Mouse (Mus musculus) erythroblast, adult 5-6 weeks (primary cell): ENCODE data around the gene Nup98. TPM values are rescaled to one million over a fixed set of nuclear protein-coding genes. Genes with fewer than 3 reads are reported as not detected.
A peak's percentile ranks its signal among the peaks of the same experiment; 100 is the strongest.

ENCODE experiments used
- ATAC-seq: replicated peaks from 2 replicates; pipeline ENCODE4 v1.8.0; 2016; ENCODE audit warnings: moderate number of reproducible peaks, mild to moderate bottlenecking, moderate TSS enrichment, inconsistent platforms; ENCODE audit not compliant: poor library complexity, low FRiP score, severe bottlenecking
- total RNA-seq, 2 experiments: library from RNA; stranded (forward) in 1 of 2; stranded (reverse) in 1 of 2; fragments of 150-400 nt in 1 of 2; fragments of 200-764, 138-1000 nt in 1 of 2; gene quantifications; 2 replicates each; pipeline versions ENCODE4 v1.2.3 to v1.2.4; 2015 to 2017; ENCODE audit warnings: low replicate concordance in 2 of 2

Nup98 gene
- total RNA-seq, 2 experiments from 2014 or later, result 16.6 to 18.6 TPM

GRCm38 (mm10) chr7:102238686-102239286 is 28.8 kb upstream of the Nup98 start:
- no peak for ATAC-seq

- no peak for ATAC-seq
Measured at GRCm38 (mm10) chr7:102233059-102233458, 23.1 kb upstream of the Nup98 start.

- no peak for ATAC-seq
Measured at GRCm38 (mm10) chr7:102229814-102230213, 19.8 kb upstream of the Nup98 start.

GRCm38 (mm10) chr7:102228049-102228670 is 18.2 kb upstream of the Nup98 start:
- ATAC-seq, result no peak

- no peak for ATAC-seq
Measured at GRCm38 (mm10) chr7:102226051-102226450, 16.1 kb upstream of the Nup98 start.

- ATAC-seq, result no peak
Measured at GRCm38 (mm10) chr7:102223883-102224738, 14.1 kb upstream of the Nup98 start.

DNA sequence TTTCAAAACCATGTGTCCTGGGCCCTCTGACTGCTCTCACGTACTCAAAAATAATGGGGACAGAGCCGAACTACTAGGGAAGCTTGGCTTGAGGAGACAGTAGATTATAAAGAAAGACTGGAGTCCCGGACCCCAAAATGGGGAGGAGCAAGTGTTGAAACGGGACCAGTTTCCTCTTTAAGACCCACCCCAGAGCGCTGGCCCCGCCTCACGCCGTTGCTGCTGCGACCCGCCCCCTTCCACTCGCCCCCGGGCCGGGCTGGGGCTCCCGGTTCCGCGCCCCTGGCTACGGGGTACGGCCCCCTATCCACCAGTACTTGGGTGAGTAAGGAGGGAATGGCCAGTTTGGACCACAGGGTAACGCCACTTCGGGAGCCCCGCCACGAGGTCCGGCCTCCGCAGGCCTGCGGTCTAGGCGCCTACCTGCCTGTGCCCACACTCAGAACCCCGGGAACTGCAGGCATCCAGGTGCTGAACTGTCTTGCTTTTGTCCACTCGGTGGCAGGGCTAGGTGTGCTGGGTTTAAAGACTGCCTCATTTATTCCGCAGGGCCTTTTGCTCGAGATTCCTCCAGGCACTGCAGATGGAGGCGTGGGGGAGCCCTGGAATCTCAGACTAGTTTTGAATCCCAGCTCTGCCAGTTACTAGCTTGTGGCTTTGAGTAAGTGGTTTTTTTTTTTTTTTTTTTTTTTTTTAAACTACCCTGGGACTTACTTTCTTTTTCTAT is 13.0 kb upstream of the Nup98 start:
- ATAC-seq, result peak; percentile 67

DNA sequence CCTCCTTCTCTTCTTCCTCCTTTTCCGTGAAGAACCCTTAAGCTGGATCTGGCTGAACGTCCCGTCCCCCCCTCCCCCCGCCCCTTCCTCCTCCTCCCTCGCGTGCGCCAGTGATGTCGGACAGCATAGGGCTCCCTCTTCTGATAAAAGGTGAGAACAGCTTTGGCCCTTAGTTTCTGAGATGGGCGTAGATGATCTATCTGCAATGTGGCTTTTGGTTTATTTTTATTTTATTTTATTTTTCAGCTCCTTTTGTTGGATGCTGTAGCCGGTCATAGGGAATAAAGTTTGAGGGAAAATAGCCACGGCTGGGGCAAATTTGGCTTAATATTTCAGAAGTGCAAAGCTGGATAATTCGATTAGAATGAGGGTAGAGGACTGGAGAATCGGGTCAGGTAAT is 12.4 kb upstream of the Nup98 start:
- peak; percentile 74 for ATAC-seq

GRCm38 (mm10) chr7:102221899-102222298 is 11.9 kb upstream of the Nup98 start:
- no peak for ATAC-seq

GRCm38 (mm10) chr7:102211071-102211470 is 1.1 kb upstream of the Nup98 start:
- ATAC-seq, result no peak

GRCm38 (mm10) chr7:102208806-102209363 is 1.1 kb downstream of the Nup98 start:
- ATAC-seq, result no peak

- ATAC-seq, result no peak
Measured at GRCm38 (mm10) chr7:102205646-102206045, 4.3 kb downstream of the Nup98 start.

GRCm38 (mm10) chr7:102204296-102204857 is 5.6 kb downstream of the Nup98 start:
- no peak for ATAC-seq

GRCm38 (mm10) chr7:102200996-102201785 is 8.8 kb downstream of the Nup98 start:
- no peak for ATAC-seq

DNA sequence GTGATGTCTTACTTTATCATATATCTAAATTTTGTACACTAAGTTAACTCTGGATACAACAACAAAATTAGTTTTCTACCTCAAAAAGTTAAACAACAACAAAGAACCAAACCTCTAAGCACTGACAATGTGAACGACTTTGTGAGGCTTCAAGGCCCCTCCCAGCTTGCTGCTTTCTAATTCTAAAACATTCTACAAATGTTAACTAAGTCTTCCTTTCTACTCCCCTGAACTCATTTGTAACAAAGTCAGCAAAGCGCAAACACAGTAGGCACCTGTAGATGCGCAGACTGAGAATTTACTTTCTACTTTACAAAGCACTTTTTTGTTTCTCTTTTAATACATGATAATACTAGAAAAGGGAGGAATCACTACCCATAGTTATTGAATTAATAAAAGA is 9.4 kb downstream of the Nup98 start:
- no peak for ATAC-seq

DNA sequence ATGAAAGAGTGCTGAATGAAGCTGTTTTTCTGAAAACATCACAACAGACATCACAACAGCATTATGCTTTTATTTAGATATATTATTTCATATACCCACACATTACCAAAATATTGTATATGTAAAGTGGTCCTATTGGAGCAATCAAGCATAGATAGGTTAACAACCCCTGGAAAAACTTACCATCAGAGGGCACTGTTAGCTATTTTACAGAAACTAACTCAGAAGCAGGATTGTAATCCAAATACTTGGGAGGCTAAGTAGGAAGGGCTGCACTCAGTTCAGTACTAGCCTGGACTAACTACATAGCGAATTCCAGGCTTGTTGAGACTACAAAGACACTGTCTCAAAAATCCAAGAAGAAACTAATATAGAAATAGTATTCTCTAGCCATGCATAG is 17.6 kb downstream of the Nup98 start:
- no peak for ATAC-seq

DNA sequence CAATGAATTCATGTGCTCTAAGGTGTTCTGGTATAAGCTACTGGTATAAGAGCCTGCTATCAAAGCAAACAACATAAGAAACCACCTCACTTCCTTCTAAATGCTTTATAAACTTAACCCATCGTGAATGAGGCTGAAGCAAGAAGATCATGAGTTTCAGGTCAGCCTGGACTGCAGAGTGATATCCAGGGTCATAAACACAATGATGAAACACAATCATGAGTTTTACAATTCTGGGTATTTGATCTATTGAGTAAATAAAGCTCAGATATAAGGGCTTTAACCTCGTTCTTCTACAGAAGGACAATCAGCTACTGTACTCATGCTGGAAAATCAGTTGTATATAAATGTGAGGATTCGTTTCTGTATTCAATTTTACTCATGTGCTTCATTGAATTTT is 26.1 kb downstream of the Nup98 start:
- no peak for ATAC-seq

DNA sequence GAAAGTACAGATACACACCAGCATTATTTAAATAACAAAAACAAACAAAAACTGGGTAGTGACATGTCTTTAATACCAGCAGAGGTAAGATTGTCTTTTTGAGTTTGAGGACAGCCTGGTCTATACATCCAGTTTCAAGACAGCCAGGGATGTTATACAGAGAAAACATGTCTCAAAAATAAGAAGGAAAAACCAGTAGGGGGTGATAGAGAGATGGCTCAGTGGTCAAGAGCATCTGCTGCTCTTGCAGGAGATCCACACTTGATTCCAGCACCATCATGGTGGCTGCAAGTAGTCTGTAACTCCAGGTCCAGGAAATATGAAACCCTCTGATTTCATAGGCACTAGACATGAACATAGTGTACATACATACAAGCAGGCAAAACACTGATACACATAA is 39.7 kb downstream of the Nup98 start:
- peak; percentile 43; the same call in 1 of the 2 replicates for ATAC-seq

GRCm38 (mm10) chr7:102153691-102154090 is 56.3 kb downstream of the Nup98 start:
- ATAC-seq, result no peak
